Mouse (Mus musculus) spleen, adult 12 weeks (tissue): ENCODE measurements at regions not wholly inside any gene's neighbourhood (a gene's known extent, or its start where the extent isn't known, plus 50 kb on each side); places are given as distances from the start of the nearest gene placed in this dataset.
A peak's percentile ranks its signal among the peaks of the same experiment; 100 is the strongest.
"Not testable (repeated sequence)": the region's sequence is repeated elsewhere in the genome, so short reads cannot be mapped to it uniquely, and the experiment has no call there.

ENCODE experiments used
- DNase-seq: peaks from one replicate; pipeline ENCODE4 v3.0.0; 2022; ENCODE audit warnings: low spot score

DNA sequence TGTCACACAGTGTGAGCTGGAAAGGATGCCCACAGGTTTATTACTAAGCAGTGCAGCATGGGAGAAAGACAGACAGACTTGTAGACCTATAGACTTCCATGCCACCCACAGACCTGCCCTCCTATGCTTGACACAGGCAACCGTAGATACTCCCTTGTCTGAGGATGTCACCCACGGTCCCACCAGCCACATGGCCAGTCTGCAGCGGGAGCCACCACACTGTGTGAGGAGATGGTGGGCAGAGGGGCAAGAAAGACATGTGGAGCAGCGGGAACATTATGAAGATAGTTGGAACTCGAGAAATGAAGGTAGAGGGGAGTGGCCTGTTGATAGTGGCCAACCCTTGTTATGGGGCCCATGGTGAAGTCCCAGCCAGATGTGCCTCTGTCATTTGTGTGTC is 244.0 kb upstream of the Tusc1 start:
- no peak for DNase-seq

DNA sequence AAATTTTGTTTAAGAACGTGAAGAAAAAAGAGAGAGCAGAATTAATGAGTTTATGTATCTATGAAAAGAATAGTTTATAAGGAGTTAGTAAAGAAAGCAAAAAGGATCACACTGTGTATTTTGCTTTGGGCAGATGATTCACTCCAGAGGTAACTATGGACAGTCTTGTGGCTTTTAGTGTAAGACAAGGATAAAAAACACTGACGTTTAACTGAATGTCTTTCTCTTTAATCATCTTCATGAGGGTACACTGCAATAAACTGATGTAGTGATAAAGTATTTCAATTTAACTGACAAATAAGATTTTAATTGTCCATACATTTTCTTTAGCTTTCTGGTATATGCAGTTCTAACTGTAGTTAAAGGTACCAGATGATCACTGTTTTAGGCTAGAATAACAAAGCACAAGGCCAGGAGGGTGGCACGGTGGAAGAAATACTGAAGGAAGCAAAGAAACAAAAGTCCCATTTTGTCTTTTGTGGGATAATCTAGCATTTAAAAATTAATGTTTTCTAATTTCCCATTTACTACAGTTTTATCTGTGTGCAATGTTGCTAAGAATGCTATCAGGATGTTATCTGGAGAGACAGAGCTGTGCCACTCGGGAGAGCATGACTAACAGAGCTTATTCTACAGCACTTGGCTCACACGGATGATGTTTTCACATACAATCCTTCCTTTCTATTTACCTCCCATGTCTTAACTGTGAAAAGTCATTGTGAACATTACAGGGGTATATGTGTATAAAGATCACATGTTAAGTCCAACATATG is 232.4 kb upstream of the Tusc1 start:
- no peak for DNase-seq

DNA sequence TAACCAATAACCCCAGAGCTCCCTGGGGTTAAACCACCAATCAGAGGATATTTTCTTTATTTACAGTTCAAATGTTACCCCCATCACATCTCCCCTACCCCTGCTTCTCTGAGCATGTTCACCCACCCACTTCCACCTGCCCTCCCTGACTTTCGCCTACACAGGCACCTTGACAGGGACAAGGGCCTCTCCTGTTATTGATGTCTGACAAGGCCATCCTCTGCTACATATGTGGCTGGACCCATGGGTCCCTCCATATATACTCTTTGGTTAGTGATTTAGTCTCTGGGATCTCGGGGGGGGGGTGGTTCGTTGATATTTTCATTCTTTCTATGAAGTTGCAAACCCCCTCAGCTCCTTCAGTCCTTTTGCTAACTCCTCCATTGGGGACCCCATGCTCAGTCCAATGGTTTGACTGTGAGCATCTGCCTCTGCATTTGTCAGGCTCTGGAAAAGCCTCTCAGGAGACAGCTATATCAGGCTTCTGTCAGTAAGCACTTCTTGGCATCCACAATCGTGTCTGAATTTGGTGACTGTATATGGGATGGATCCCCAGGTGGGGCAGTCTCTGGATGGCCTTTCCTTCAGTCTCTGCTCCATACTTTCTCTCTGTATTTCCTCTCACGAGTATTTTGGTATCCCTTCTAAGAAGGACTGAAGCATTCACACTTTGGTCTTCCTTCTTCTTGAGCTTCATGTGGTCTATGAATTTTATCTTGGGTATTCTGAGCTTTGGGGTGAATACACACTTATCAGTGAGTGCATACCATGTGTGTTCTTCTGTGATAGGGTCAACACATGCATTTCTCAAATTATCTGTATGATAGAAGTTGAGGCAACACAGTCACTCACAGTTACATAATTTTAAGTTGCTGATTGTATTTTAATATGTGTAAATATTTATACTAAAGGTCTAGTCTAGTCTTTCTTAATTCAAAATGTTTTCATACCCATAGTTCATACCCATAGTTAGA is 220.8 kb upstream of the Tusc1 start:
- DNase-seq = peak; percentile 25

DNA sequence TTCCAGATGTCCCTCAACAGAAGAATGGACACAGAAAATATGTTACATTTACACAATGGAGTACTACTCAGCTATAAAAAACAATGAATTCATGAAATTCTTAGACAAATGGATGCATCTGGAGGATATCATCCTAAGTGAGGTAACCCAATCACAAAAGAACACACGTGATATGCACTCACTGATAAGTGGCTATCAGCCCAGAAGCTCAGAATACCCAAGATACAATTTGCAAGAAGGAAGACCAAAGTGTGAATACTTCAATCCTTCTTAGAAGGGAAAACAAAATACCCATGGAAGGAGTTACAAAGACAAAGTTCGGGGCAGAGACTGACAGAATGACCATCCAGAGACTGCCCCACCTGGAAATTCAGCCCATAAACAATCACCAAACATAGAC is 219.9 kb upstream of the Tusc1 start:
- DNase-seq = not testable (repeated sequence)

DNA sequence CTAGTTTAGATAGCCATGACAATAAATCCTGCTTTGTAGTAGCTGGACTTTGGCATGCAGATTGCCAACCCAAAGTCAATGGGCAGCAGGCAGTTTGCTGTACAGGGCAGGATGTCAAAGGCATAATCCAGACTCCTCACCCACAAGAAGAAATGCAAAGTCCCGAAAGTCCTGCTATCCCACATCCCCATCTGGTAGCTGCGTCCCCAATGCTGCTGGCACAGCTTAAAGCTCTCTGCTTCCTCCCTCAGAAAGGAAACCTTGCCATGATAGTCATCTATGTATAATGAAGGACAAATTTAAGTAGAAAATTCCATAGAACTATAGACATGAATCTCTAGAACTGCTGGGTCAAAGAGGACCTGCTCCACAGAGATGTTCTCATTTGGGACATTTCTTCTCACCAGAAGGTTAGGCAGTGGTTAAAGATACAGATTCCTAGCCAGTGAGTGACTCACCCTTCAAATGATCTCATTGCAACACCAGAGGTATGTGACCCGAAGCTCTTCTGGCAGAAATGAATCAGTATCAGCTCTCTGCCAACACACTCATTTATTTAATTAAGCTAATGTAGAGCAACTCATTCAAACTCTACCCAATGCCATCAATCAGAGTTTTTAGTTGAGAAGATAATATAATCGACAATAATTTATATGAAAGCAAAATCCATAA is 217.3 kb upstream of the Tusc1 start:
- DNase-seq = no peak

DNA sequence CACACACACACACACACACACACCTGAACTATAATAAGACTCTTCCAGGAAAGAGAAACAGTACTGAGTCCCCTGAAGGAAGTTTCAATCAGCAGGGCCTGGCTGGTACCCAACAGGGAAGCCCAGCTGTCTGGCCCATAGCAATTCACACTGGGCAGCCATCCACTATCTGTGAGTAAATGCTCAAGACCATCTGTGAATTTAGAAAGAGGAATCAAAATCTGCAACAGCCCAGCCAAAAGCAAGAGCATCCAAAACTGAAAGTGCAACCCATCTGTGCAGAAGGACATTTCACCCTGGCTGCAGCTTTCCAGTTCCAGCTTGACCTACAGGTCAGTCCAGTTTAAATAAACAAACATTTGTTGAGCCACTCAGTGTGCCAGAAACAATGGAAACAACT is 215.8 kb upstream of the Tusc1 start:
- no peak for DNase-seq

DNA sequence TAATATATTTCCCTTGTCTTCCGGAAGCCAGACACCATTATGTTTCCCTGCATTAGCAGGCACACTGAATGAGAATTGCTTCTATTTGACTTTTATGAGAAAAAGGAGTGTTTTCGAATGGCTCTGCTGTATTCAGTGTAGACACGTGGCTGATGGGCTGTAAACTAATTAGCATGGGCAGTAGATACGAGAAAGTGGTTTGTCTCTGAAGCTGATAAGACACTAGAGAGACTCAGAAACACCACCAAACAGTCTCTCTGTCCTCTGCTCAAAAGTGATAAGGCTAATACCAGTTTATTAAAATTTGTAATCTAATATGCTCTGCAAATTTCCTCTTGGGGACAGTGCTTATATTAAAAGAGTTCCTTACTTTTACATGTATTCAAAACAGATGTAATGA is 205.3 kb upstream of the Tusc1 start:
- no peak for DNase-seq

DNA sequence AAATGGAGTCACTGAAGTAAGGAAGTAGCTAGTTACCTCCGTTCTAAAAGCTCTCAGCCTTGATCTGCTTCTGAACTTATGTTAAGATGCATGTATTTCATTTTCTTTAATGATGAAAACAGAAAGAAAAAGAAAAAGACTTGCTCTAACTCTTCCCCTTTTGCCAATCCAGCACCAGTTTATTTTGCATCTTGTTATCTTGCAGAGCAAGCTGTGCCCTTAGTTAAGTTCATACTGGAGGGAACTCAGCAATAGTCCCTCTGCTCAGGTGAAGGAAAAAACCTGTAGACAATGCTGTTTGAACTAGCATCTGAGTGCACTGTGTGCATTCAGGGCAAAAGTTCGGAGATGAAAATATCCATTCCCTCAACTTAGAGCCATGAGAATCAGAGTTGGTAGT is 192.1 kb upstream of the Tusc1 start:
- DNase-seq = no peak

DNA sequence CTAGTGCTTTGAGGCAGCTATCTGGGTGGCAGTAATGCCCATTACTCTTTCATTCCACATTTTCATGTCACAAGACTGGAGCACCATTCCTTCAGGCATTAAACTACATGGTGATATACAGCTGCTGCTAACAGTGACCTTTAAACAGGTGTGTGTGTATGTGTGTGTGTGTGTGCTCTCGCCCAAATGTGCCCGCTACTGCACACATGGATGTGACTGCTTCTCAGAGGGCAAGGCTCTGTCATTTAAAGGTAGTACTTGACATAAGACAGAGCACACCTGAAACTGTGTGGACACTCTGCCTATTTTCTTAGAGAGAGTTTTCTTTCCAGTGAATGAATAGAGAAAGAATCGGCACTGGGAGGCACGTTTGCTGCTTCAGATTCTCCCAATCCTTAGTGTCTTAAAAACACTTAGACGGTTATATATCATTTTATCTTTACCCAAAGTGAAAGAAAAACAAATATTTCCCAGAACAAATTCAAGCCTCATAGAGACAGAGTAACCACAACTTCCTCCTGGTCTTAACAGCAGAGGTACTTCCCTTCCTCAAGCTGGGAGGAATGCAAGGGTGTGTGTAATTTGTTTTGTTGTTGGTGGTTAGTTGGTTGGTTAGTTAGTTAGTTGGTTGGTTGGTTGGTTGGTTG is 185.3 kb upstream of the Tusc1 start:
- DNase-seq = no peak

DNA sequence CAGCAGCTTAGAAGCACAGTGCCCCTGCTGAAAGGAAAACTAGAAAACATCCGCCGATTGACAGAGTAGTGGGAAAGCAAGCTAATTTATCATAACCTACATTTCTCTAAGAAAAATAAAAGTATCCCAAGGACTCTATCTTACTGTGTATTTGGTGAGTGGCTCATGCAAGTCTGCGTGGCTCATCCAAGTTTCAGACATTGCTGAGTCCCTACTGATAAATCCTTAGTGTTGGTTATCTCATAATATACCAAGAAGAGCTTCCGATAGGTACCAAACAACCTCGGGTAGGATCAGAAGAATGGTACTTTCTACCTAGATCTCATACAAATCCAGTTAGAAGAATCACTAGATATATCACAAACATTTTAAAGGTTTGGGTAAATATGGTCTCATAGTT is 183.6 kb upstream of the Tusc1 start:
- no peak for DNase-seq

DNA sequence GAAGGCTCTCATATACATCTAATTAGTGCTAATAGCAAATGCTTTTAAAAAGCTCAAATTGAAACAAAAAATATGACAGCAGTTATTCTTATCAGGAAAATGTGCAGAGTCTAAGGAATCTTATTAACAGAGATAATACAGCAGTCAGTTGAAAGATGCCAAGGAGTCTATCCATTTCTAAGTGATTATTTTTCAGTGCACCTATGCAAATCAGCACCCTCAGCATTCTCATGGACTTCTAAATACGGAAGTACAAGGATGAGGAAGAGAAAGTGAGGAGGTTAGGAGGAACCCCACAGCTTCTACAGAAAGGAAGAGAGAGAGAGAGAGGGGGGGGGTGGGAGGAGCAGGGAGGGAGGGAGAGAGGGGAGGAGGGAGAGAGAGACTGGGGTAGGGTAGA is 175.5 kb upstream of the Tusc1 start:
- DNase-seq = no peak

DNA sequence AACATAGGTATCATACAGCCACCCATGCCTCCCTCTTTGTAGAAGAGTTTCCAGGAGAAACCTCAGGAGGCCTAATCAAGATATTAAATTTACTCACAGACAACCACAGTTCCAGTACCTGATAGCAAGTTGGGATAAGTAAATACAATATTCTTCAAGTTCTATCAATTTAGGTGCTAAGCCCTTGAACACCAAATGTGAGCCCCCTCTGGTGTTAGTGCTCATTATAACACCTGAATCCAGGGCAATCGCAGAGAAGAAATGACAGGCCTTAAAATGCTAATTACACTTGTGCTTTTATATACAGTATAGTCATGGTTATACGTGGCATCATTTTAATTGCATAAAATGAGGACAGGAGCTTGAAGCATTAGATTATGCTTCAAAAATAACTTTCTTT is 161.6 kb upstream of the Tusc1 start:
- DNase-seq = no peak

DNA sequence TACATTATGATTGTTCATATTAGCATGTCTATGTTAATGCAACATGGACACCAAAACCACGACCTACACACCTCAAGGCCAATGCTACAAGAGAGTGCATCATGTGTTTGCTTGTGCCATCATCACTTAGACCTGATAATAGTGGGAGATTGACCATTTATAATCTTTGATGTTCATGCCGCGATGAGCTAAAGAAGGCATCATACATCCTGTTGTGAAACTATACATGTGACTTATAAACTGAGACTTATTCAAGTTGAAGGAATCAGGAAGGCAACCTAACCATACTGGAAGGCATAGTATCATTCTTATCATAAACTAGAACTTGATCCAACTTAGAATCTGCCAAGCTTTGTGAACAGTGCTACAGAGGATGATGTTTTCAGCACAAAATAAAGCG is 159.0 kb upstream of the Tusc1 start:
- no peak for DNase-seq

DNA sequence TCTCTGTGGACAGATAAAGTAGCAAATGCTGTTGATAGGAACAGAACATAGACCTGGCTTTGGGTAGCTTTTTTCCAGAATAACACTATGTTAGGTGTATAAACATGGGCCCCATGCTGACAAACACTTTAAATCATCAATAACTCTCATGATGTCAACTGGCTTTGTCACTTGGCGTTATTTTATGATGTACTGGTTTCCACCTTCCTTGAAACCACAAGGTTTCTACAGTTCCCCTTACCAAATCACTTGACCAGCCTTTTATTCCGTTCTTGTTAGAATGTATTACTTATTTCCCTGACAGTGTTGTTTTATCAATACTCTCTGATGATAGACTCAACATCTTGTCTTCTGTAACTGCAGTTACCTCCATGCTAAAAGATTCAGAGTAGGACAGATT is 158.6 kb upstream of the Tusc1 start:
- DNase-seq = no peak

DNA sequence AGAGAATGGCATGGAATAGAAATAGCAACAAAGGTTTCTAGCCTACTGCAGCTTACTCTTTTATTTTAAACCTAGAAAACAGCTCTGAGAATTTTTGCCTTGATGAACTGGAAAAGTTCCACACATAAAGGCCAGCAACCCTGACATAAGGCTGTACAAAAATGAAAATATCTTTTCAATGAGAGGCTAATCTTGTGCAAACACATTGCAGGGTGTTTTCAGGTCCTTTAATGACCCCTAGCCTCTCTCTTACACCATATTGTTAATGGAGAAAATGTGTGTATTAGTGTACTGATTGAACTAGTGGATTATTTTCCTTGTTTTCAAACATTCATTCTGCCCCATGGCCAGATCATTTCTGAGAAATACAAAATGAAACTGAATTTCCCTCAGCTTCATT is 158.0 kb upstream of the Tusc1 start:
- no peak for DNase-seq

DNA sequence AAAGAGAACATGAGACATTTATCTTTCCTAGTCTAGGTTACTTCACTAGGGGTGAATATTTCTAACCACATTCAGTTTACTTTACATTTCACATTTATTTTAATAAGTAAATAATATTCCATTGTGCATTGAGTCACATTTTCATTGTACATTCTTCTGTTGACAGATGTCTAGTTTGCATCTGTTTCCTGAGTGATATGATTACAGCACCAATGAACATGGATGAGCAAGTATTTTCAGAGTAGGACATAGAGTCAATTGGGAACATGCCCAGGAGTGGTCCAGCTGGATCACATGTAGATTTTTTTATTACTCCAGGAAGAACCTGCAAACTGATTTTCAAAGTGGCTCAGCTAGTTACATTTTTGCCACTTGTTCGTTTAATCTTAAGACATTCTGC is 153.3 kb upstream of the Tusc1 start:
- DNase-seq = no peak

DNA sequence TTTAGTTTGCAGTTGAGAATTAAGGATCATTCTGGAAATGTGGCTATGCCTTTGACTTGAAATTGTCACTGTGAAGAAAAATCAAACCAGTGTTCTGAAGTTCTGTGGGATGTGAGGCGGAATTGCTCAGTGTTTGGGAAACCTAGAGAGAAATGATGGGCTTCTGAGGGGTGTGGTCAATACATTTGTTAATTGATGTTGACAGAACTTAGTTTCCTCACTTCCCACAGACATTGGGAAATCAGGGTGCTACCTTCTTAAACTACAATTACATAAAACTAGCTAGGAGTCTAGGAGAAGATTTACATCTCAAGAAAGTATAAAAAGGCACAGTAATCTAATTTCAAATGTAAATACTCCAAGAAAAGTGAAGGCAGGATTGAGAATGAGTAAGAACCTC is 151.1 kb upstream of the Tusc1 start:
- DNase-seq = no peak

DNA sequence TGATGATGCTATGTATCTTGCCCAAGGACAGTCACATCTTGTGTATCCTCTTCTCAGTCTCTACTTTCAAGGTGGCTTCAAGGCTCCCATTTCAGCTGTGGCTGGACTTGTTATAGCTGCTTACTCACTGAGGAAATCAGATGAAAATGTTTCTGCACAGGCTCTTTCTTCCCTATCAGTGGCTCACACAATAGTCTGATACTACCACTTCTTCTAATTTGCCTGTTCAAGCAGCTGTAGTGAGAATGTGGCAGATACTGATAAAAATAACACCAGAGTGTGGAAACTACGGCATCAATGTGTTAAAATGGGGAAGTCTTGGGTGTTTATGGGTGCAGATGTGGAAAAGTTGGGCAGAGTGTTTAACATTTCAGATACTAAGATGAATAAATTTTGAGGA is 145.9 kb upstream of the Tusc1 start:
- no peak for DNase-seq

DNA sequence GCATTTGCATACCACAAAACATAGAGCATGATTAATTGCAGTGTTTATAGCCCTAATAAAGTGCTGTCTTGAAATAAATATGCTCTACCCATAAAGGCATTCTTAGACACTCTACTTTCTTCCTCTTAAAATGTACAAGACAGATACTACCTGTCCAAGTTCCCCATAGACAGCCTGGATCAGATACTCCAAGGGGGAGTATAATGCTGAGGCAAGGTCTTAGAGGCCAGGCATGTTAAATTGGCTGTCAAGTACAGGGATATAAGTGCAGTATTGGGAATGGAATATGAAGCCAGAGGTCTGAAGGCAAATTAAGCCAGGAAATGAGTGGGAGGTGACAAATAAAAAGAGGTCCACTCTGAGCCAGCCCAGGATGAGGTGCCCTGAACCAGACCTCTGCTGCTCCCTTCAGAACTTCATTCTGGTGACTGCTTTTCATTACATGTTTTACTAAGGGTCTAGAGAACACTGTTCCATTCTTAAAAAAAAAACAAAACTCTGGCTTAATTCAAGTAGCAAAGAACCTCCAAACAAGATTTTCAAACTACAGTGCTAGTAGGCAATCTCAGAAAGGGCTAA is 142.0 kb upstream of the Tusc1 start:
- no peak for DNase-seq

DNA sequence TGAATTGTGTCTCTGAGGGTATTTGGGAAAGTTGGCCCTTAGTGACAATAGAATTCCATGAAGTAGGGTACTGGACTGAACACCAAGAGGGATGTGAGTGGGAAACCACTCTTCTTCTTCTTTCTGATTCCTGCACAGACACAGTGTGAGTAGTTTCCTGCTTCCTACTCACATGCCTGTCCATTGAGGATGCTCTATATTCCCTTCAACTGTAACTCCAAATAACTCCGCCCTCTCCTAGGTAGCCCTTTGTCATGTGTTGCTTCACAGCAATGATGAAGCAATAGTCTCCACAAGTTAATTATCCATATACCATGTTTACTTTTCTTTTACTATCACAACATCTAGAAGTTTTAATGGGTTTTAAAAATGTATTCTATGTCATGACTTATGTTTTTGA is 132.7 kb upstream of the Tusc1 start:
- DNase-seq = no peak

DNA sequence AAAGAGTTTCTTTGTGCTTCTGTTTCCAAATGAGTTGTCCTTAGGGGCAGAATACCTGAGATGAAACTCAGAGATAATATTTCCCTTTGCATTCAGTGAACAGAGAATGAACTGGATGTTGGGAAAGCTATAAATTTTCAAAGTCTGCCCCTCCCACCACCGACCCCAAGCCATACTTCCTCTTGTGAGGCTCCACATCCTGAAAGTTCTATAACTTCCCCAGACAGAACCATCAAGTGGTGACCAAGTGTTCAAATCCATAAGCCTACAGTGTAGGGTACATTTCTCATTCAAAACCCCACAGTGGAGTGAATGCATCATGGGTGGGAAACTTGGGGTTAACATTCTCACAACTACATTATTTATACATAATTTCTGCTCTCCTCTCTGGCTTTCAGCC is 132.1 kb upstream of the Tusc1 start:
- no peak for DNase-seq

DNA sequence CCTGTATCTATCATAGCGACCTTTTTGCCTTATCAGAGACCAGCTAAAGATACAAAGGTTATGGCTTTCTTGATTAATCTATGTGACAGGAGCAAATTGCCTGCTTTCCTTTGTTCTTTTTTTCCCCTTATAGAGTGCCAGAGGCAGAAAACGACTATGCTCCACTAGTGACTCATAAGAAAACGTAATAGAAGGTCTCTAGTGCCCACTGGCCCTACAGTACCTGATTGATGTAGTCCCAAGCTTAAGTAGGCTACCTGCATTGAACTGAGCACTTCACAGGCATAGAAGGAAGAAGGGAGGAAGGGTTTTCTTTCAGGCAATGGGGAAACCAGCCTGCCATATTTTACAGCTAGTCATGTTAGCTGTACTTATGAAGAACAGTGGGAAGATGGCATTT is 116.0 kb upstream of the Tusc1 start:
- no peak for DNase-seq
